ENCODE assay signal across 13 mouse cellular contexts in genomic region chr3:154441454-154441853, GRCm38 (mm10).
DNase-seq lines count a peak whose midpoint lies in the region; ATAC-seq lines count a peak whose summit lies in the region.
"Had no signal": no experiment of that assay in that cellular context is flagged by ENCODE, and none has a peak within 500 bp of the region (broad histone marks: within the 10 kb centered on the region; RNA-seq: fewer than 3 reads in every experiment).

No protein-coding gene starts in this region.

- peaks cover 5% of the 10 kb centered on the region; the same call in 1 of the 2 replicates for H3K9me3 ChIP-seq in kidney, embryonic 14.5 days (ENCODE audit: control insufficient read depth, low read length)
- H3K9me3 ChIP-seq: liver, embryonic 15.5 days had no signal

- H3K36me3 ChIP-seq in kidney, embryonic 14.5 days (ENCODE audit: control insufficient read depth, insufficient read depth, low read length): no peaks in the 10 kb centered on the region
- H3K36me3 ChIP-seq: liver, embryonic 15.5 days had no signal

- ATAC-seq in kidney, embryonic 14.5 days (ENCODE audit: low FRiP score, low TSS enrichment): no peak
- ATAC-seq in megakaryocyte progenitor cell, adult 5-6 weeks (replicated peaks; ENCODE audit: poor library complexity): no peak
- no peak for ATAC-seq in megakaryocyte-erythroid progenitor cell, adult 5-6 weeks (replicated peaks; ENCODE audit: low FRiP score, low TSS enrichment, poor library complexity, severe bottlenecking)

- H3K4me3 ChIP-seq in kidney, embryonic 14.5 days (ENCODE audit: low read length): no peak overlapping the region
- H3K4me3 ChIP-seq: liver, embryonic 15.5 days had no signal

- no peak overlapping the region for H3K27ac ChIP-seq in kidney, embryonic 14.5 days (ENCODE audit: low read depth, low read length)
- H3K27ac ChIP-seq: kidney, postnatal 0 days; liver, embryonic 15.5 days had no signal

- H3K27me3 ChIP-seq in kidney, embryonic 14.5 days (ENCODE audit: control insufficient read depth, insufficient read depth, low read length): no peaks in the 10 kb centered on the region
- H3K27me3 ChIP-seq: liver, embryonic 15.5 days had no signal

- no peak overlapping the region for H3K9ac ChIP-seq in kidney, embryonic 14.5 days (ENCODE audit: low read depth, low read length)
- H3K9ac ChIP-seq: liver, embryonic 15.5 days had no signal

- peak; percentile 39 for DNase-seq in kidney, adult 18-20 months
- peak; percentile 5 for DNase-seq in adipocyte (ENCODE audit: low spot score)
- DNase-seq in brain, adult 2 months (ENCODE audit: low read depth, low spot score): peak; percentile 7
- peak; percentile 21 for DNase-seq in fat pad, adult 2 months (ENCODE audit: extremely low read depth, low read depth, low spot score)
- DNase-seq: gastrocnemius, postnatal 10 days; heart, postnatal 4 days; lung, postnatal 4 days; thymus, postnatal 14 days had no signal

- H3K4me2 ChIP-seq in kidney, embryonic 14.5 days (replicated peaks; ENCODE audit: low read depth, low read length): no peak overlapping the region
- H3K4me2 ChIP-seq: liver, embryonic 15.5 days had no signal

- no peaks in the 10 kb centered on the region for H3K4me1 ChIP-seq in kidney, embryonic 14.5 days (ENCODE audit: control insufficient read depth, insufficient read depth, low read length)
- H3K4me1 ChIP-seq: liver, embryonic 15.5 days had no signal
